Mouse (Mus musculus) forebrain, embryonic 16.5 days (tissue): ENCODE results near the gene Arhgap23. TPM values are rescaled to one million over a fixed set of nuclear protein-coding genes. Genes with fewer than 3 reads are reported as not detected.

Experiments used
- ATAC-seq: fragments of 200-750 bp; cut with Nextera tagmentation; 2 replicates; pipeline ENCODE4 v1.8.0; 2017; ENCODE audit warnings: mild to moderate bottlenecking, moderate library complexity
- H3K27ac ChIP-seq: fragments of 300-500 bp; sonication (generic); 2 replicates; pipeline ENCODE4 v1.5.1; 2014; ENCODE audit warnings: low read length, control low read depth
- H3K27me3 ChIP-seq: fragments of 300-500 bp; sonication (generic); replicated peaks from 2 replicates; pipeline ENCODE4 v1.6.1; 2014; ENCODE audit warnings: low read length; ENCODE audit not compliant: control insufficient read depth, insufficient read depth
- H3K36me3 ChIP-seq: fragments of 300-500 bp; sonication (generic); 2 replicates; pipeline ENCODE4 v1.6.1; 2014; ENCODE audit not compliant: control insufficient read depth, insufficient read depth
- H3K4me1 ChIP-seq: fragments of 300-500 bp; sonication (generic); replicated peaks from 2 replicates; pipeline ENCODE4 v1.6.1; 2014; ENCODE audit warnings: low read length; ENCODE audit not compliant: control insufficient read depth, insufficient read depth
- H3K4me2 ChIP-seq: fragments of 300-500 bp; sonication (generic); 2 replicates; pipeline ENCODE4 v1.6.1; 2014; ENCODE audit warnings: mild to moderate bottlenecking, low read length, control low read depth
- H3K4me3 ChIP-seq: fragments of 300-500 bp; sonication (generic); replicated peaks from 2 replicates; pipeline ENCODE4 v1.5.1; 2014; ENCODE audit warnings: mild to moderate bottlenecking, low read length, control low read depth
- H3K9ac ChIP-seq: fragments of 300-500 bp; sonication (generic); replicated peaks from 2 replicates; pipeline ENCODE4 v1.6.1; 2014; ENCODE audit warnings: low read depth, low read length, control low read depth
- H3K9me3 ChIP-seq: fragments of 300-500 bp; sonication (generic); 2 replicates; pipeline ENCODE4 v1.6.1; 2016; ENCODE audit warnings: low read length; ENCODE audit not compliant: control insufficient read depth
- WGBS: fragments of 180-500 bp; shearing (Covaris S2); extraction: QIAGEN DNeasy Blood & Tissue Kit; methylation state at CpG from one replicate; pipeline ENCODE4 v1.1.7; 2014; 5-methylcytosine and 5-hydroxymethylcytosine counted together
- polyA plus RNA-seq: library from polyadenylated mRNA; unstranded; fragments of >200 nt; fragmentation: Nextera tagmentation; extraction: Ambion mirVana; gene quantifications from 2 replicates; pipeline ENCODE4 v1.2.1, GENCODE M21; 2015

The Arhgap23 gene
- polyA plus RNA-seq, 1 experiment from 2014 or later = 7.5 TPM

DNA sequence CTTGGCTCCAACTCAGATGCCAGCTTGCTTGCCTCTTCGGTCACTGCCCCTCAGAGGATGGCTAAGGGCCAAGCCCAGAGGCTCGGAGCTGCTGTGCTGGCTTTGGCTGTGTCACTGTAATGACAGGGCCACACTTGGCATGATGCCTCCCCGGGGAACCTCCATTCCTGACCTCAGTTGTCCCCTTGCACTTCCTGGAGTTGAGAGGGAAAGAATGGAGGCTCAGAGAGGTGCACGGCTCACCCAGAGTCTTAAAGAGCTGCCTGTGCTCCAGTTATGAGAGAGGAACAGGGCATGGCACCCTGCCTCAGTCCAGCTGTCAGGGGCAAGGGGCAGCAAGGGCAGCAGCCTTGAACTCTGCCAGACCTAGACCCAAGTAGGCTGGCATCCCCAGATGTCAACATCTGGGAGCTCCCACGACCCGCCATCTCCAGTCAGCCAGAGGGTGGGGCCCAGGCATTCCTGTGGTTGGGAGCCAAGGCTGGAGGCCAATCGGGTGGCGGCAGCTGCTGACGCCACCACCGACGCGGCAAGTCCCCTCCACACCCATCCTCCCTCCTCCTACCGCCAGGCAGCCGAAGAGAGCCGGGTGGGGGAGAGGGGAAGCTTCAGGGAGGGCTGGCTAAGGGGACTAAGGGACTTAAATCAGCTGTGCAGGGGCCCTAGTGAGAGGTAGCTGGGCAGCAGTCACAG, 34.4 kb downstream of the Arhgap23 start:
- Histone ChIP-seq H3K9me3 (no peaks in the 10 kb centered on the region), H3K4me2 (peak overlapping the region; percentile 73), H3K4me3 (peak overlapping the region; percentile 64), H3K9ac (peak overlapping the region; percentile 80), H3K27ac (peak overlapping the region; percentile 70), H3K4me1 (peaks cover 46% of the 10 kb centered on the region), H3K27me3 (no peaks in the 10 kb centered on the region), H3K36me3 (no peaks in the 10 kb centered on the region)
- ATAC-seq = peak; percentile 93
- WGBS = 8% methylated on average over 13 of the region's 15 CpGs

- WGBS = 17% methylated on average over 10 of the region's 10 CpGs
- H3K9ac ChIP-seq = peak overlapping the region; percentile 80
- peaks cover 46% of the 10 kb centered on the region for H3K4me1 ChIP-seq
- no peaks in the 10 kb centered on the region for H3K27me3 ChIP-seq
- peak overlapping the region; percentile 64 for H3K4me3 ChIP-seq
- peak overlapping the region; percentile 73 for H3K4me2 ChIP-seq
- H3K27ac ChIP-seq = peak overlapping the region; percentile 70
- no peaks in the 10 kb centered on the region for H3K9me3 ChIP-seq
- H3K36me3 ChIP-seq = no peaks in the 10 kb centered on the region
- peak; percentile 60 for ATAC-seq
Measured at GRCm38 (mm10) chr11:97450305-97450922, 35.1 kb downstream of the Arhgap23 start.

- H3K4me3 ChIP-seq = no peak overlapping the region
- no peaks in the 10 kb centered on the region for H3K27me3 ChIP-seq
- H3K4me1 ChIP-seq = peaks cover 46% of the 10 kb centered on the region
- 93% methylated on average over 15 of the region's 15 CpGs for WGBS
- H3K9ac ChIP-seq = peak overlapping the region; percentile 80
- no peak overlapping the region for H3K27ac ChIP-seq
- H3K9me3 ChIP-seq = no peaks in the 10 kb centered on the region
- H3K4me2 ChIP-seq = peak overlapping the region; percentile 73
- no peak for ATAC-seq
- H3K36me3 ChIP-seq = peaks cover 4% of the 10 kb centered on the region
Measured at GRCm38 (mm10) chr11:97451625-97452024, 36.3 kb downstream of the Arhgap23 start.

GRCm38 (mm10) chr11:97457120-97457519, 41.8 kb downstream of the Arhgap23 start:
- Histone ChIP-seq H3K4me2 (no peak overlapping the region), H3K36me3 (peaks cover 14% of the 10 kb centered on the region), H3K27me3 (0 out of 2 replicates have a peak, but pooled peaks cover 2% of the 10 kb centered on the region), H3K4me1 (peaks cover 19% of the 10 kb centered on the region), H3K9me3 (no peaks in the 10 kb centered on the region), H3K4me3 (no peak overlapping the region), H3K9ac (no peak overlapping the region), H3K27ac (no peak overlapping the region)
- no peak for ATAC-seq
- 76% methylated on average over 4 of the region's 4 CpGs for WGBS

- WGBS = 89% methylated on average over 3 of the region's 3 CpGs
- no peak for ATAC-seq
- H3K27ac ChIP-seq = no peak overlapping the region
Measured at GRCm38 (mm10) chr11:97461307-97461820, 46.0 kb downstream of the Arhgap23 start.

GRCm38 (mm10) chr11:97462538-97462937, 47.2 kb downstream of the Arhgap23 start:
- Histone ChIP-seq H3K9me3 (no peaks in the 10 kb centered on the region), H3K27me3 (0 out of 2 replicates have a peak, but pooled peaks cover 4% of the 10 kb centered on the region), H3K27ac (no peak overlapping the region), H3K4me1 (no peaks in the 10 kb centered on the region), H3K9ac (no peak overlapping the region), H3K4me3 (no peak overlapping the region), H3K4me2 (no peak overlapping the region), H3K36me3 (peaks cover 22% of the 10 kb centered on the region)
- WGBS = 84% methylated on average over 6 of the region's 6 CpGs
- ATAC-seq = no peak

More at GRCm38 (mm10) chr11:97461307-97461820, 46.0 kb downstream of the Arhgap23 start:
- Histone ChIP-seq H3K9me3 (no peaks in the 10 kb centered on the region), H3K27me3 (0 out of 2 replicates have a peak, but pooled peaks cover 4% of the 10 kb centered on the region), H3K4me3 (no peak overlapping the region), H3K9ac (no peak overlapping the region), H3K4me1 (no peaks in the 10 kb centered on the region), H3K36me3 (peaks cover 23% of the 10 kb centered on the region), H3K4me2 (no peak overlapping the region)

- Histone ChIP-seq H3K9ac (no peak overlapping the region), H3K36me3 (peaks cover 22% of the 10 kb centered on the region), H3K4me2 (no peak overlapping the region), H3K4me3 (no peak overlapping the region), H3K4me1 (no peaks in the 10 kb centered on the region), H3K27ac (no peak overlapping the region), H3K27me3 (0 out of 2 replicates have a peak, but pooled peaks cover 4% of the 10 kb centered on the region), H3K9me3 (no peaks in the 10 kb centered on the region)
- WGBS = 38% methylated on average over 32 of the region's 33 CpGs
- ATAC-seq = no peak
Measured at GRCm38 (mm10) chr11:97463166-97463565, 47.8 kb downstream of the Arhgap23 start.

DNA sequence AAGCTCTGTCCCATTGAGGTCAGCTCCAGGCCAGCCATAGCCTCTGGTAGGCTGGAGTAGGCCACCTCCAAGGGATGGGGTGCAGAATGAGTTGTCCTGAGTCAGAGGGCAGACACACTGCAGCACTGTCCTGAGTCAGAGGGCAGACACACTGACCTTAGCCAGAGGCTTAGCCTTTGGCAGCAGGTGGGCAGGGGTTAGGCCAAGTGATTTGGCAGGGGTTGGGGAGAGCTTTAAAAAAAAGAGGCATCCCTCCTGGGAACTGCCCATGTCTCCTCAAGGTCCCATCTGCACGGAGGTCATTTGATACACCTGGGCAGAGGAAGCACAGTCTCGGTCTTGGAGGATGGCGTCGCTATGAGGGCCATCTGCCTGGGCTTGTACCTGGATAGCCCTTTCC, 48.7 kb downstream of the Arhgap23 start:
- no peaks in the 10 kb centered on the region for H3K4me1 ChIP-seq
- H3K4me2 ChIP-seq = no peak overlapping the region
- peaks cover 22% of the 10 kb centered on the region for H3K36me3 ChIP-seq
- WGBS = 83% methylated on average over 4 of the region's 4 CpGs
- no peaks in the 10 kb centered on the region for H3K9me3 ChIP-seq
- 0 out of 2 replicates have a peak, but pooled peaks cover 4% of the 10 kb centered on the region for H3K27me3 ChIP-seq
- no peak overlapping the region for H3K9ac ChIP-seq
- no peak overlapping the region for H3K4me3 ChIP-seq
- ATAC-seq = no peak
- no peak overlapping the region for H3K27ac ChIP-seq

- Histone ChIP-seq H3K9ac (no peak overlapping the region), H3K9me3 (no peaks in the 10 kb centered on the region), H3K4me1 (no peaks in the 10 kb centered on the region), H3K36me3 (peaks cover 17% of the 10 kb centered on the region), H3K27me3 (0 out of 2 replicates have a peak, but pooled peaks cover 4% of the 10 kb centered on the region), H3K4me3 (no peak overlapping the region), H3K4me2 (no peak overlapping the region), H3K27ac (no peak overlapping the region)
- WGBS = 89% methylated on average over 12 of the region's 12 CpGs
- no peak for ATAC-seq
Measured at GRCm38 (mm10) chr11:97465957-97466356, 50.6 kb downstream of the Arhgap23 start.
